Mouse (Mus musculus) right cerebral cortex, postnatal 14 days (tissue): ENCODE measurements around the gene Trim33.

Experiments used
- DNase-seq: peaks from one replicate; pipeline ENCODE4 v3.0.0; 2022

Trim33 gene

DNA sequence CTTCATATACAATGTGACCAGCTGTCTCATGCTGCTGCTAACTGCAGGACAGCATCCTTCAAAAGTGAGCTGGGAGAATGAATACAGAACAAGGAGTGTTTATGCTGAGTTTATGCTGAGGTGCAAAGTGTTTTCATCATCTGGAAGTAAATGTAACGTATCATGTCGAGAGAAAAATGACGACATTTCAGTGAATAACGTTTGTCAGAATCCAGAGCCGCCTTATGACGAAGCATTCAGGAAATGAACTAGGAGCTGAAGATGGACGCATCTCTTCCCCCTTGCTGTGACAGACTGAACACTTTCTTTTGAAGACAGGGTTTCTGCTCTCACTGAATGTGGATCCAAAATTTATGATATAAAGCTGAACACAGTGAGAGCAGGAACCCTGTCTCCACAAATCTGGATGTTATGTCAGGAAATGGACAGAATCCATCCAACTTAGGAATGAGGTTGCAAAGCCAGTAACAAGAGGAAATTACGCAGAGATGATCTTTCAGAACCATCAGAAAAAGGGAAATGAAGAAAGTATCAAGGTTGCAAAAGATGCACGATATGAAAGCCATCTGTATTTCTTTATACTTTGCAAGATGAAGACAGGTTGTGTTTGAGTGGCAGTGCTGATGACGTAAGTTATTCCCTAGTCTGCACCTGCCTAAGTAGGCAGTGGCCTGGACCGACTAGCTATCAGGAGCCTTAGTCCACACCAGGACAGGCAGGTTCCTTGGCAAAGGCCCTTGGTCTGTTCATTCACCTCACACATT, 85.3 kb downstream of the Trim33 start:
- DNase-seq, result no peak

- no peak for DNase-seq
These were observed 88.3 kb downstream of the Trim33 start for GRCm38 (mm10) chr3:103367176-103367970.

DNA sequence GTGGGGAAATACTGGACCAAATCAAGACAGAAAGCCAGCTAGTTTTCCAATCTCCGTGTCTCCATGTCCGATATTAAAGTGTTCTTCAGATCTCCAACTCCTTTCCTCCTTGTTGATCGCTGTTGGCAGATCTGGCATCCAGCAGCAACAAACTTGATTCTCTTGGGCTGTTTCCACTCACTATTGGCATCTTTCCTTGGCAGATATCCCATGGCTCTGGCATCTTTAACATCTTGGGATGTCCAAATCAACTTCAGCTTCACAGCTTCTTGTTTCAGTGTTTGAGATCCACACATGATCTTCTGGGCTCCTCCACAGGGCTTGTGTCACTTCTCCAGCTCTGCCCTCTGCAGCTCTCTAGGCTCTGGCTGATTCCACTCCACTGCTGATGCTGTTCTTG, 89.6 kb downstream of the Trim33 start:
- no peak for DNase-seq

- peak; percentile 61 for DNase-seq
These were observed 94.9 kb downstream of the Trim33 start for GRCm38 (mm10) chr3:103374028-103374427.

GRCm38 (mm10) chr3:103375181-103375855, 96.2 kb downstream of the Trim33 start:
- no peak for DNase-seq

DNA sequence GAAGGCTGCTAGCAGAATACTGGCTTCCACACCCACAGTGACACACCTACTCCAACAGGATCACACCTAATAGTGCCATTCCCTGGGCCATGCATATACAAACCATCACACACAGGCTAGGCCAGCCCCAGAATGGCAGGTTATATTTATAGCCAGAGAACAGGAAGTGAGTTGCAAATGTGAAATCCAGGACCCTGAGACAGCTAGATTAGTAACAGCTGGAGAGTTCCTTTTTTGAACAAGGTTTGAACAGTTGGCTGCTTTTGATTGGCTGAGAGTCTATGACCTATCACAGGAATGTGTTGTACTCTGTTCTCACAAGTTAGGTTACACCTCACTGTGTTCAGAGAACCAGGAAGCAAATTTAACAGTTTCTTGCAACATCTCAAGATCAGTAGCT, 98.9 kb downstream of the Trim33 start:
- DNase-seq, result no peak

GRCm38 (mm10) chr3:103379371-103379770, 100.3 kb downstream of the Trim33 start:
- no peak for DNase-seq

- no peak for DNase-seq
These were observed 101.7 kb downstream of the Trim33 start for GRCm38 (mm10) chr3:103380814-103381213.

GRCm38 (mm10) chr3:103381441-103381840, 102.3 kb downstream of the Trim33 start:
- no peak for DNase-seq

DNA sequence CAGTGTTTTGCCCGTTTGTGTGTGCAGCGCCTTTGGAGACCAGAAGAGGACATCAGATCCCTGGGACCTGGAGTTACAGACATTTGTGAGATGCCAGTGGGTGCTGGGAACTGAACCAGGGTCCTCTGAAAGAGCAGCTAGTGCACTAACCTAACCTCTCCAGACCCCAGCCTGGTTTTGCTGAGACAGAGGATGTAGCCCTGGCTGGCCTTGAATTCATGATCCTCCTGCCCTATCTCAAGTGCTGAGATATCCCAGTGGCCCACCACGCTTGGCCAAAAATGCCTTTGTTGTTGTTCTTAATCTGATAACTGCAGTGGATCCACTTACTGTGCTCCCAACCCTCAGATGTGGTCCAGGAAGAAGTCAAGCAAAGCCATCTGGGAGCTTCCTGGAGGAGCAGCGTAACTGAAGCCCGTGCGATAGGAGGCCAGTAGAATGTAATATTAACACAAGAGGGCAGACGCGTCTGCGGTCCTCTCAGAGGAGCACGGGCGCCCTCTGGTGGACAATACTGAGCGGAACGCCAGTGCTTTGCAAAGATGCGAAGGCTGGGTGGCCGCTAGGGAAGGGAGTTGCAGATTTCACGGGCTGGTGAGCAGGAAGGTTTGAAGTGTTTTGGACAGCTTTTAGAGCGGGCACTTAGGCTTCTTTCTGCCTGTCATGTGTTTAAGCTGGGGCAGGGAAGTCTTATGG, 103.9 kb downstream of the Trim33 start:
- DNase-seq, result peak; percentile 97

DNA sequence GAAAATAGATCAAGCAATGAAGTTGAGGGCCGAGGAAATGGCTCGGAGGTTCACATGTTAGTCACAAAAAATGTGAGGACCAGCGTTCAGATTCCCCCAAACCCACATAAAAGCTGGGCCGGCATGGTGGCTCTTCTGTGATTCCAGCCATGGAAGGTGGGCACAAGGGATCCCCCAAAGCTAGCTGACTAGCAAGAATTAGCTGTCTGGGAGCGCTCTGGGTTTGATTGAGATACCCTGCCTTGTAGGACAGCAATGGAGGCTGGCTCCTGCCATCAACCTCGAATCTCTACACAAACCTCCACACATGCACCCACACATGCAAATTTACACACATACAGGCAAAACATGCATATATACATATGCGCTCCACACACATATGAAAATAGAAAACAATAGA, 105.4 kb downstream of the Trim33 start:
- no peak for DNase-seq

DNA sequence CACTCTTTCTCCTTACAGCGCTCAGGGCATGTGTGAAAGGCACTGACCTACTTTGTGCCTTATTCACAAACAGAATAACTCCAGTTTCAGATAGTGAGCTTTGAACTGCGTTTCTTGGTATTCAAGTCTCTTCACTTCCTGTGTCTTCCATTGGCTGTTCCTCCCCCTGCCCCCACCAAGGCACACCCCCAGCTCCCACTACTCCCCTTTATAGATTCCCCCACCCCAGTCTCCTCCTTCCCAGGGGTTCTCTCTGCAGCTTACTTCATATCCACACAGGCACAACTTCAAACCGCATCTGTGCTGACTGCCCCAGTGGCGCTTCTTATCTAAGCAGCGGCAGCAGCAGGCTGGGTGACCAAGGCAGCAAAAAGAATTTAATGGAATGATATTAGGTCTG, 105.9 kb downstream of the Trim33 start:
- DNase-seq, result no peak

- no peak for DNase-seq
These were observed 106.5 kb downstream of the Trim33 start for GRCm38 (mm10) chr3:103385383-103386291.

DNA sequence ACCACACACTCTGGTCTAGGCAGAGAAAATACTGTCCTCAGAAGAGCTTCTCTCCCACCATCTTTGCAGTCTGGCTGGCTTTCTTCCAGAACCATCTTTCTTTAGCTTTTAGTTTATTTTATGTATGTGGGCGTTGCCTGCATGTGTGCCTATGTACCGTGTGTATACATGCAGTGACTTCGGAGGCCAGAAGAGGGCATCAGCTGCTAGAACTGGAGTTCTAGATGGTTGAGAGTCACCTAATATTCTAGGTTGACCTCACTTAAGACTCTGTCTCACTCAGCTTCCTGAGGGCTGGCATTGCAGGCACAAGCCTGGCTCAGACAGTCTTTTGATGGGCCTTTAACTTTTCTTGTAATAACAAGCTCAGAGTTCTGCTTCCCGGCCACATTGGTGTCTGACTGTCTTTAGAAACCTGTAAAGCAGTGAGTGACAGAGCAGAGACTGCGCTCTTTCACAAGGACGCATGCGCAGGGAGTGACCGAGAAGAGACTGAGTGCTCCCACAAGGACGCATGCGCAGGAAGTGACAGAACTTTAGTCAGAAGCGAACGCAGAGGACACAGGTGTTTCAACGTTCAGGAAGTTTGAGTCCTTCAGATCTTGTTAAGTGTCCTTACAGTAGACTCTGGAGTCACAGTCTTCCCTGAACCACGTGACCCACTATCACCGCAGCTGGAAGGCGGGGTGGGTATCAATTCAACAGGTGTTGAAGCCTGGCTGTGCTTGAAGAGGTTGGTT, 107.4 kb downstream of the Trim33 start:
- no peak for DNase-seq

DNA sequence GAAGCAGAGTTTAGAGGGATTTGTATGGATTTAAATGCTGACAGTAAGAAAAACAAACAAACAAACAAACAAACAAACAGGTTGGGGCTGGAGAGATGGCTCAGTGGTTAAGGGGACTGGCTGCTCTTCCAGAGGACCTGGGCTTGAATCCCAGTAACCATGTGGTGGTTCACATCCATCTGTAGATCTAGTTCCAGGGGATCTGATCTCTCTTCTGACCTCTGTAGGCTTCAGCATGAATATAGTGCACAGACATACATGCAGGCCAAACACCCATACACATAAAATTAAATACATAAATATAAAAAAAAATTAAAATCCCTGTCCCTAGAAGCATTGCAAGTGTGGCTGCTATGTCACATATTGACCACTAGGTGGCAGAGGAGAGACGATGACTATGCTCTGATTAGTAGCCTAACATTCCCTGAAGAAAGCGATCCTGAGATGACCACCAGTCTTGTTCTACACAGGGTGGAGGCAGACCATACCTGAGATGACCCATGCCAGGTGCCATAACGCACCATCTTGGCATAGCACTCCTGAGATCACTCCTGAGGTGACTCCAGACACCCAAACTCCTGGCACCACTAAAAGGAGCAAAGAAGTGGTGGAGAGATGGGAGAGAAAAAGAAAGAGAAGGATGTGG, 113.6 kb downstream of the Trim33 start:
- no peak for DNase-seq

GRCm38 (mm10) chr3:103393283-103394060, 114.4 kb downstream of the Trim33 start:
- DNase-seq, result no peak

DNA sequence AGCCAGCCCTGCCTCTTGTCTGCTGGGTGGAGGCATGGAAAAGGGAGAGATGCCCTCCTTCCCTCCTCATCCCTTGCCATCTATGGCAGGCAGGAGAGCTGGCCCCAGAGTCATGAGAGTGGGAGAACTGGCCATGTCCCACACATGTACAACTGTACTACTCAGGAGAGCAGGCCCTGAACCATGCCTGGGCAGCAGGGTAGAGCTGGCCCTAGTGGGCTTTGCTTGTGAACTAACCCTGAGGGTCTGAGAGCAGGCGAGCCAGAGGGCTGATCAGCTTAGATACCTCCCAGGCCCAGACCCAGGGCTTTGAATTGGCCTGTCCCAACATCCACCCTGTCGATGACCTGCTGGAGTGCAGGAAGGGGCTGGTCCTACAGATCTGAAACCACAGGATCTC, 115.0 kb downstream of the Trim33 start:
- no peak for DNase-seq

DNA sequence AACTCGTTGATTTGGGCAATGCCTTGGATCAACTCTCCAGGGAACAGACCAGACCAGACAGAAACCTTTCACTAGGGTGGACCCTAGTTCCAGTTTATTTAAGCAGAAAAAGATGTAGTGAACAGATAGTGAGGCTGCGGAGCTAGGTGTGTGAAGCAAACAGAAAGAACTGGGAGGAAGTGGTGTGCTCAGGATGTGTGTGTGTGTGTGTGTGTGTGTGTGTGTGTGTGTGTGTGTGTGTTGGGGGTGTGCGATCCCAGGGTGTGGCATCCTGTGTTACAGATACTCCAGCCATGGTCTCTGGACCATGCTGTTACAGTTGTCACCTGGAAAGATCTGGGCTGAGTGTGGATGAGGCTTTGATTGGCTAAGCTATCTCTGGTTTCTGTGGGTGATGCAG, 118.4 kb downstream of the Trim33 start:
- no peak for DNase-seq

GRCm38 (mm10) chr3:103400807-103401206, 121.7 kb downstream of the Trim33 start:
- DNase-seq, result no peak
